Mouse (Mus musculus) stomach, postnatal 0 days (tissue): ENCODE measurements around the gene Mmp19. TPM values are rescaled to one million over a fixed set of nuclear protein-coding genes. Genes with fewer than 3 reads are reported as not detected.
"Not testable (repeated sequence)": the region's sequence is repeated elsewhere in the genome, so short reads cannot be mapped to it uniquely, and the experiment has no call there.

Experiments used
- ATAC-seq: fragments of 200-750 bp; cut with Nextera tagmentation; 2 replicates; pipeline ENCODE4 v1.8.0; 2017; ENCODE audit not compliant: low FRiP score, low TSS enrichment
- DNase-seq: peaks from one replicate; pipeline ENCODE4 v3.0.0-alpha.2; 2016; ENCODE audit warnings: low spot score
- H3K27ac ChIP-seq: fragments of 300-500 bp; sonication (generic); replicated peaks from 2 replicates; pipeline ENCODE4 v1.5.1; 2014; ENCODE audit warnings: mild to moderate bottlenecking, control low read depth
- H3K27me3 ChIP-seq: fragments of 300-500 bp; sonication (generic); 2 replicates; pipeline ENCODE4 v1.6.1; 2014; ENCODE audit warnings: low read length; ENCODE audit not compliant: control insufficient read depth, insufficient read depth
- H3K36me3 ChIP-seq: fragments of 300-500 bp; sonication (generic); 2 replicates; pipeline ENCODE4 v1.6.1; 2014; ENCODE audit warnings: low read length, mixed read lengths; ENCODE audit not compliant: control insufficient read depth, insufficient read depth
- H3K4me1 ChIP-seq: fragments of 300-500 bp; sonication (generic); replicated peaks from 2 replicates; pipeline ENCODE4 v1.6.1; 2014; ENCODE audit warnings: antibody characterized with exemption; ENCODE audit not compliant: control insufficient read depth, insufficient read depth
- H3K4me2 ChIP-seq: fragments of 300-500 bp; sonication (generic); replicated peaks from 2 replicates; pipeline ENCODE4 v1.6.1; 2014; ENCODE audit warnings: low read depth, mild to moderate bottlenecking, control low read depth, moderate library complexity
- H3K4me3 ChIP-seq: fragments of 300-500 bp; sonication (generic); 2 replicates; pipeline ENCODE4 v1.5.1; 2014; ENCODE audit warnings: low read depth, low read length, control low read depth
- H3K9ac ChIP-seq: fragments of 300-500 bp; sonication (generic); 2 replicates; pipeline ENCODE4 v1.6.1; 2014; ENCODE audit warnings: mild to moderate bottlenecking, low read length, control low read depth, mixed read lengths
- H3K9me3 ChIP-seq: fragments of 300-500 bp; sonication (generic); 2 replicates; pipeline ENCODE4 v1.6.1; 2016; ENCODE audit warnings: low read length; ENCODE audit not compliant: control insufficient read depth
- CTCF ChIP-seq: IDR thresholded peaks from 2 replicates; pipeline ENCODE4 v1.5.1; 2016; ENCODE audit warnings: antibody characterized with exemption, low read depth, mild to moderate bottlenecking, moderate library complexity
- EP300 ChIP-seq: optimal IDR thresholded peaks from 2 replicates; pipeline ENCODE3; 2016; ENCODE audit warnings: antibody characterized with exemption
- WGBS: fragments of 180-500 bp; shearing (Covaris S2); extraction: QIAGEN DNeasy Blood & Tissue Kit; methylation state at CpG from one replicate; pipeline ENCODE4 v1.1.7; 2014; 5-methylcytosine and 5-hydroxymethylcytosine counted together
- polyA plus RNA-seq: library from polyadenylated mRNA; unstranded; fragments of >200 nt; fragmentation: Nextera tagmentation; extraction: Ambion mirVana; gene quantifications from 2 replicates; pipeline ENCODE4 v1.2.1, GENCODE M21; 2015

The Mmp19 gene
- polyA plus RNA-seq, 1 experiment from 2014 or later: 2.0 TPM

DNA sequence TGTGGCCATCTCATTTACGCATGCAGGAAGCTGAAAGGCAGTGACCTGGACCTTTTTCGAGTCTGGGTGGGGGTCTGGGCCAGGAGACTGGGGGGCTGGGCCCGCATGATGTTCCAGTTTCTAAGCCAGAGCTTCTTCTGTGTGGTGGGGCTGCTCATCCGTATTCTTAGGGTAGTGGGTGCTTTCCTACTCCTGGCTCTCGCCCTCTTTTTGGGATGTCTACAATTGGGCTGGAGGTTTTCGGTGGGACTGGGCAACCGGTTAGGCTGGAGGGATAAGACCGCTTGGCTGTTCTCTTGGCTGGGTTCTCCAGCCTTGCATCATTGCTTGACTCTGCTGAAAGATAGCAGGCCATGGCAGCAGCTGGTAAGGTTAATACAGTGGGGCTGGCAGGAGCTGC is 16.3 kb downstream of the Mmp19 start:
- no peak for TF ChIP-seq CTCF
- TF ChIP-seq EP300: no peak
- H3K9me3 ChIP-seq: no peaks in the 10 kb centered on the region
- peak overlapping the region; percentile 41; the same call in 1 of the 2 replicates for H3K9ac ChIP-seq
- no peak overlapping the region for H3K27ac ChIP-seq
- ATAC-seq (no peak), DNase-seq (no peak)
- 72% methylated on average over 8 of the region's 8 CpGs for WGBS
- H3K36me3 ChIP-seq: peaks cover 3% of the 10 kb centered on the region; the same call in 1 of the 2 replicates
- H3K4me3 ChIP-seq: peak overlapping the region; percentile 6; the same call in 1 of the 2 replicates
- H3K4me2 ChIP-seq: peak overlapping the region; percentile 57
- peaks cover 10% of the 10 kb centered on the region for H3K4me1 ChIP-seq
- H3K27me3 ChIP-seq: no peaks in the 10 kb centered on the region

DNA sequence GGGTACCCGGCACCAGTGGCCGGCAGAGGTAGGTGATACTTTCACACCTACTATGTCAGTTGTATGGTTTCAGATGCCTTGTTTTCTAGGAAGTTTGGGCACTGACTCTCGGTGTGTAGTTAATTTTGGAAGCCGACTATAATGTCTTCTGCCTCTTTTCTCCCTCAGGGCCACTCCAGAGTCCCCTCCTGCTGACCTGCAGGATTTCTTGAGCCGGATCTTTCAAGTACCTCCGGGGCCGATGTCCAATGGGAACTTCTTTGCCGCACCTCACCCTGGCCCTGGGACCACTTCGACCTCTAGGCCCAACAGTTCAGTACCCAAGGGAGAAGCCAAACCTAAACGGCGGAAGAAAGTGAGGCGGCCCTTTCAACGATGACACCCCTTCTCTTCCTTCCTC is 26.3 kb downstream of the Mmp19 start, which contains the start of gene Sarnp:
Gene Sarnp, plus strand, starts transcription at position 301 of the 400 bp plus-strand sequence.
- ATAC-seq (no peak), DNase-seq (no peak)
- H3K27ac ChIP-seq: no peak within 1 kb of the TSS
- TF ChIP-seq CTCF (no peak), EP300 (no peak)
- H3K9me3 ChIP-seq: no peaks in the 10 kb centered on the region
- no peak within 1 kb of the TSS for H3K9ac ChIP-seq
- 88% methylated on average over 13 of the region's 13 CpGs for WGBS
- H3K36me3 ChIP-seq: peaks cover 12% of the 10 kb centered on the region
- H3K4me2 ChIP-seq: no peak within 1 kb of the TSS
- H3K4me3 ChIP-seq: no peak within 1 kb of the TSS
- no peaks in the 10 kb centered on the region for H3K4me1 ChIP-seq
- H3K27me3 ChIP-seq: no peaks in the 10 kb centered on the region

DNA sequence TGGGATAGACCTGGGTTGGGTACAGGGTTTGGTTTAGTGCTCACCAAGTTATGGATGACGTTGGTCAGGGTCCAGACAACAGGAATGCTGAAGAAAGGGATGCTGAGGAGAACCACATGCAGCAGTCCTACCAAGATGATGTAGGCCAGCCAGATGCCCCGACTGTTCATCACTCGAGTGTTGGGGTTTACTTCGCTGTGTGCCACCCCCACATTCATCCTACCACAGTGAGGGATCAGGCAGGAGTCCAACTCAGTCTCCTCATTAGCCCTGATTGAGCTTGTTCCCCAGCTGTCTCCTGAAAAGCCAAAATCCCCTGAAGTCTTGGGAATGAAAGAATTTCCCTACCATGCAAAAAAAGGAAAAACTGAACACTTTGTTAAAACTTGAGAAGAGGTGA is 29.5 kb downstream of the Mmp19 start:
- H3K4me2 ChIP-seq: no peak overlapping the region
- H3K9me3 ChIP-seq: no peaks in the 10 kb centered on the region
- ATAC-seq (no peak), DNase-seq (no peak)
- peaks cover 3% of the 10 kb centered on the region; the same call in 1 of the 2 replicates for H3K4me1 ChIP-seq
- no peak overlapping the region for H3K27ac ChIP-seq
- H3K9ac ChIP-seq: no peak overlapping the region
- WGBS: 83% methylated on average over 4 of the region's 4 CpGs
- H3K36me3 ChIP-seq: peaks cover 10% of the 10 kb centered on the region
- TF ChIP-seq EP300 (no peak), CTCF (no peak)
- H3K27me3 ChIP-seq: no peaks in the 10 kb centered on the region
- H3K4me3 ChIP-seq: no peak overlapping the region

DNA sequence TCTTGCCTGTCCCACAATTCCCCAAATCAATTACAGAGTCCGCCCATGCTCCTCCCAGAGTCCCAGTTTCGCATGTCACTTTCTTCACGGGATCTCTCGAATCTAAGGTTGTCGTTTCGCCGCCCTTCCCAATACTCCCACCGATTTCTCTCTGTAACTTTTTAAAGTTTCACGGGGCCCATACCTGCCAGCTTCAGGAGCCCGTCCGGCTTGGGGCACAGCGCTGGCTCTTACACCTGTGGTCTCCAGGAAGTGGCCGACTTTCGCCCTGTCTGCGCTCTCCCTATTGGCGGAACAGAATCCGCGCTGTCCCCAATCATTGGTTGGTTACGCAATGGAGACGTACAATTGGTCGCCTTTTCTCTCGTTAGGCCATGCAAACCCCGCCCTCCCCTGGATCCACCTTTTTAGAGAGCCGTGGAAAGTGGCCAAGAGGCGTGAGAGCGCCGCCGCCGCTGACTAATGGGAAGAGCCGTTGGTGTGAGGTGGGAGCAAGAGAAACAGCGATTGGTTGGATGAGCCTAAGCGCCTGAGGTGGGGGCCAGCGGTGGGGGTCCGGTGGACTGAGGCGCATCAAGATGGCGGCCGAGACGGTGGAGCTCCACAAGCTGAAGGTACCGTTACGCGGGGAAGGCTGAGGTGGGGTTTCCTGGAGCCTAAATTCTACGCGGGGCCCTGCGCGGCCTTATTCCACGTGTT is 30.8 kb downstream of the Mmp19 start, which contains the start of gene Ormdl2:
Gene Ormdl2, minus strand, starts transcription at position 288 of the 699 bp plus-strand sequence.
- WGBS: under 1% methylated on average over 46 of the region's 46 CpGs
- no peaks in the 10 kb centered on the region for H3K9me3 ChIP-seq
- no peaks in the 10 kb centered on the region for H3K27me3 ChIP-seq
- peak within 1 kb of the TSS; percentile 82 for H3K9ac ChIP-seq
- ATAC-seq (peak; percentile 99), DNase-seq (peak; percentile 99)
- peaks cover 3% of the 10 kb centered on the region; the same call in 1 of the 2 replicates for H3K4me1 ChIP-seq
- H3K27ac ChIP-seq: peak within 1 kb of the TSS; percentile 67
- TF ChIP-seq EP300 (peak; percentile 98), CTCF (peak; percentile 34; the same call in 1 of the 2 replicates)
- peak within 1 kb of the TSS; percentile 71 for H3K4me2 ChIP-seq
- peak within 1 kb of the TSS; percentile 87 for H3K4me3 ChIP-seq
- peaks cover 10% of the 10 kb centered on the region for H3K36me3 ChIP-seq

DNA sequence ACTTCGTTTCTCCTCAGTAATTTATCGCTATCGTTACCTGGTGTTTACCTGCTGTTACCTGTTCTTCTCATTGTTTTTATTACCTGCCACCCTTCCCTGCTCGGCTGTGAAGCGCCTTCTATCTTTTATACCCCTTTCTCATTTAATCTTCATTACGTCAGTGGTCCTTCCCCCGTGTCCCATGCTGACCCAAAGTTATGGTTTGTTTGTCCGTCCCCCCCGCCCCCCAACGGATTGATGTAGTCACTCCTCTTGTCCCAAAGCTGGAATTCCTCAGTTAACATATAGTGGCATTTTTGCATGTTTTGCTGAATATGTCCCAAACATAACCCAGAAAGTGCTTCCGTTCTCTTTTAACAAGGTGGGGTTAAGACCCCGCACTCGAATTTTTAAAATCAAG is 31.4 kb downstream of the Mmp19 start:
- no peak for TF ChIP-seq CTCF
- TF ChIP-seq EP300: no peak
- Histone ChIP-seq H3K4me1 (peaks cover 3% of the 10 kb centered on the region; the same call in 1 of the 2 replicates), H3K27me3 (no peaks in the 10 kb centered on the region), H3K27ac (peak overlapping the region; percentile 67), H3K4me2 (peak overlapping the region; percentile 71), H3K4me3 (peak overlapping the region; percentile 87), H3K9ac (peak overlapping the region; percentile 82), H3K36me3 (peaks cover 6% of the 10 kb centered on the region), H3K9me3 (no peaks in the 10 kb centered on the region)
- 2% methylated on average over 13 of the region's 13 CpGs for WGBS
- DNase-seq: no peak
- ATAC-seq: no peak

DNA sequence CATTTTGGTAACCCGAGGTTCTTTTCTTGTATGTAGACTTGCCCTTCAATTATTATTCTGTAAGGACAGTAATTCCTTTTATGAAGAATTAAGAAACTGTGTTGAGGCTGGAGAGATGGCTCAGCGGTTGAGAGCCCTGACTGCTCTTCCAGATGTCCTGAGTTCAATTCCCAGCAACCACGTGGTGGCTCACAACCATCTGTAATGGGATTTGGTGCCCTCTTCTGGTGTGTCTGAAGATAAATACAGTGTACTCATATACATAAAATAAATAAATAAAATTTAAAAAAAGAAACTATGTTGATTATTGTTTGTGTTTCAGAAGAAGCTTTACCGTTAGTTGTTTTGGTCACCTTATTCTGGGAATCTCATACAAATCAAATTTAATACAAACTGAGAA is 32.4 kb downstream of the Mmp19 start:
- not testable (repeated sequence) for DNase-seq, ATAC-seq, H3K4me1 ChIP-seq, H3K9ac ChIP-seq, H3K27me3 ChIP-seq, H3K9me3 ChIP-seq, H3K4me3 ChIP-seq, H3K36me3 ChIP-seq, H3K27ac ChIP-seq
- TF ChIP-seq CTCF: peak; percentile 30
- 70% methylated on average over 4 of the region's 4 CpGs for WGBS
- H3K4me2 ChIP-seq: peak overlapping the region; percentile 71; the same call in 1 of the 2 replicates
